Mouse (Mus musculus) embryonic fibroblast, embryonic 13.5 days (primary cell): ENCODE measurements at regions not wholly inside any gene's neighbourhood (a gene's known extent, or its start where the extent isn't known, plus 50 kb on each side); places are given as distances from the start of the nearest gene placed in this dataset.

Experiments used
- CTCF ChIP-seq: IDR thresholded peaks from 2 replicates; pipeline ENCODE4 v1.5.1; 2011; ENCODE audit warnings: mild to moderate bottlenecking, control low read depth, low read length, moderate library complexity, borderline replicate concordance; ENCODE audit not compliant: insufficient read depth
- POLR2A ChIP-seq: IDR thresholded peaks from 2 replicates; pipeline ENCODE4 v1.6.1; 2011; ENCODE audit warnings: low read depth, mild to moderate bottlenecking, control low read depth, low read length, moderate library complexity

GRCm38 (mm10) chr4:105354097-105354496 is 196.9 kb downstream of the Plpp3 start:
- TF ChIP-seq CTCF = no peak
- no peak for TF ChIP-seq POLR2A
